Mouse (Mus musculus) kidney, adult 2 months (tissue): ENCODE measurements around the gene Rmdn3. TPM values are rescaled to one million over a fixed set of nuclear protein-coding genes. Genes with fewer than 3 reads are reported as not detected.

Experiments used
- DNase-seq: peaks from one replicate; pipeline ENCODE4 v3.0.0; 2021
- H3K27ac ChIP-seq: fragments of 200-500 bp; 2 replicates; pipeline ENCODE4 v1.5.1; 2012; ENCODE audit warnings: low read depth, low read length, control low read depth, inconsistent platforms; ENCODE audit not compliant: insufficient read depth
- H3K27me3 ChIP-seq: fragments of 200-500 bp; replicated peaks from 2 replicates; pipeline ENCODE4 v1.6.1; 2012; ENCODE audit warnings: mild to moderate bottlenecking, moderate library complexity, low read length, inconsistent platforms; ENCODE audit not compliant: control insufficient read depth, insufficient read depth
- H3K36me3 ChIP-seq: fragments of 200-500 bp; 2 replicates; pipeline ENCODE4 v1.6.1; 2012; ENCODE audit warnings: mild to moderate bottlenecking, moderate library complexity, low read length, inconsistent platforms; ENCODE audit not compliant: control insufficient read depth, insufficient read depth
- H3K4me1 ChIP-seq: fragments of 200-500 bp; 2 replicates; pipeline ENCODE4 v1.6.1; 2011; ENCODE audit warnings: low read length; ENCODE audit not compliant: control insufficient read depth, insufficient read depth
- H3K4me3 ChIP-seq: fragments of 200-500 bp; 2 replicates; pipeline ENCODE4 v1.5.1; 2011; ENCODE audit warnings: mild to moderate bottlenecking, low read depth, low read length, control low read depth; ENCODE audit not compliant: insufficient read depth
- CTCF ChIP-seq: fragments of 200-500 bp; conservative IDR thresholded peaks from 2 replicates; pipeline ENCODE4 v1.5.1; 2011; ENCODE audit warnings: low read depth, mild to moderate bottlenecking, control low read depth, low read length, moderate library complexity, mixed read lengths; ENCODE audit not compliant: insufficient read depth, insufficient read length
- POLR2A ChIP-seq: fragments of 200-500 bp; IDR thresholded peaks from one replicate; pipeline ENCODE4 v1.6.1; 2011; ENCODE audit warnings: low read depth, low read length, control low read depth
- WGBS: fragments of 180-500 bp; shearing (Covaris S2); methylation state at CpG from one replicate; pipeline ENCODE4 v1.1.7; 2018; 5-methylcytosine and 5-hydroxymethylcytosine counted together
- polyA plus RNA-seq: library from polyadenylated mRNA; depleted of rRNA; stranded (reverse); fragments of >200 nt; gene quantifications from 2 replicates; pipeline ENCODE4 v1.2.3, GENCODE M21; 2012

Gene Rmdn3
- polyA plus RNA-seq, 1 experiment: 25.9 TPM

DNA sequence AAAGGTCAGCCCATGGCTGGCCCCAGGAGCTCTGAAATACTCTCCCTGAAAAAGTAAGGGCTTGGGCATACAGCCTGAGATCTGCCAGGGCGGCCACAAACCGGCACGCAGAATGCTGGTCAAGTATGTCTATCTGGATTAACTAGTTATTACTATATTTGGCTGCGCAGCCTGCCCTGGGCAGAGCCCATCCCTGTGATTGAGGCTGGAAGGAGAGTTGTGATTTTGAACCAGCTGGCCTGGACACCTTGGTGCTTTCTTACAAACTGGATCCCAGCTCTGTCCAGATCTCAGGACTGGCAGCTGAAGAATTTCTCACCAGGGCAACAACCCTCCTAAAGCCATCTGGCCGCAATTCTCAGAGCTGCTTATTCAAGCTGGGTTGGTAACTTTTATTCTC is 37.3 kb upstream of the Rmdn3 start:
- peaks cover 1% of the 10 kb centered on the region; the same call in 1 of the 2 replicates for H3K4me1 ChIP-seq
- no peaks in the 10 kb centered on the region for H3K27me3 ChIP-seq
- H3K36me3 ChIP-seq: no peaks in the 10 kb centered on the region
- no peak overlapping the region for H3K4me3 ChIP-seq
- no peak overlapping the region for H3K27ac ChIP-seq
- DNase-seq: no peak
- no peak for TF ChIP-seq POLR2A
- no peak for TF ChIP-seq CTCF
- 82% methylated on average over 5 of the region's 5 CpGs for WGBS

DNA sequence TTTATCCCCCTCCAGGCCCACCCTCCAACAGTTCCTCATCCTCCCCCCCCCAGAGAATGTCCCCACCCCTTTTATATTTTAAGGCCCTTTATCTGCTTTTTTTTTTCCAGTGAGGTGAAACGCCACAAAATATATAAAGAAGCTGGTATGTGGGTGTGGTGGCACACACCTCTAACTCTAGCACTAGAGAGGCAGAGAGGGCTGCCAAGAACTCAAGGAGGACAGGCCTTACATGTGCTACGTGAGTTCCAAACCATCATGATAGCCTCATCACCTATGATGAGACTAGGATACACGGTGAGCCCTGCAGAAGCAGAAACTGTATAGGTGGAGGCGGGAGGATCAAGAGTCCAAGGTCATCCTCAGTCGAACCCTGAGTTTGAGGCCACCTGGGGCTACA is 34.1 kb upstream of the Rmdn3 start:
- H3K27ac ChIP-seq: no peak overlapping the region
- no peak overlapping the region for H3K4me3 ChIP-seq
- no peak for DNase-seq
- peaks cover 3% of the 10 kb centered on the region; the same call in 1 of the 2 replicates for H3K4me1 ChIP-seq
- TF ChIP-seq POLR2A (no peak), CTCF (no peak)
- 79% methylated on average over 5 of the region's 5 CpGs for WGBS
- H3K36me3 ChIP-seq: no peaks in the 10 kb centered on the region
- H3K27me3 ChIP-seq: no peaks in the 10 kb centered on the region

DNA sequence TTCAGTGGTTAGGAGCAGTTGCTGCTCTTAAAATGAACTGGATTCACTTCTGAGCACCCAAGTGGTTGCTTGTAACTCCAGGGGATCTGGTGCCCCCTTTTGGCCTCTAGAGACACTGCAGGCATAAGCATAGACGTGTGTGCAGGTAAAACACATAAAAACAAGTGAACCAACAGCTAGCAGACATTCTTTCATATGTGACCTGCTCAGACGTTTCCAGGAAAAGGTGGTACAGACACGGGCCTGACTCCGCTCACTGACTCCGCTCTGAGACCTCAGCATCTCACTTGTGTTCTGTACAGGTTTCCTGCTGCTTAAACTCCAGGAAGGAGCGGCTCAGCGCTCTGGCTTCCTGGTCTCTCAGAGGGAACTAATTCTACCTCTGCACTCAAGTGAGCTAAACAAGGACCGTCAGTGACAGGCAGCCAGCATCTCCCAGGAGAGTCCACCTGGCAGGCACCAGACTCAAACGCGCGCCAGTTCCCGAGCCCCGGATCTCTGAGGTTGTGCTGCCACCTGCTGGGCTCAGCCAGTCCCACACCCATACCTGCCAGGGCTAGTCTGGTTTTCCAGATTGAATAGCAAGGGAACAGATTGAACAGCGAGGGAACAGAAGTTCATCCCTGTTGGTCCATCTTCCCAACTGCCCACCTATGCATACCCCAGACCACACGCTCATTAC is 32.3 kb upstream of the Rmdn3 start:
- peaks cover 3% of the 10 kb centered on the region; the same call in 1 of the 2 replicates for H3K4me1 ChIP-seq
- H3K27ac ChIP-seq: no peak overlapping the region
- peak overlapping the region; percentile 34; the same call in 1 of the 2 replicates for H3K4me3 ChIP-seq
- TF ChIP-seq POLR2A: no peak
- TF ChIP-seq CTCF: peak; percentile 95
- WGBS: 4% methylated on average over 15 of the region's 15 CpGs
- peak; percentile 86 for DNase-seq
- H3K36me3 ChIP-seq: no peaks in the 10 kb centered on the region
- H3K27me3 ChIP-seq: no peaks in the 10 kb centered on the region

DNA sequence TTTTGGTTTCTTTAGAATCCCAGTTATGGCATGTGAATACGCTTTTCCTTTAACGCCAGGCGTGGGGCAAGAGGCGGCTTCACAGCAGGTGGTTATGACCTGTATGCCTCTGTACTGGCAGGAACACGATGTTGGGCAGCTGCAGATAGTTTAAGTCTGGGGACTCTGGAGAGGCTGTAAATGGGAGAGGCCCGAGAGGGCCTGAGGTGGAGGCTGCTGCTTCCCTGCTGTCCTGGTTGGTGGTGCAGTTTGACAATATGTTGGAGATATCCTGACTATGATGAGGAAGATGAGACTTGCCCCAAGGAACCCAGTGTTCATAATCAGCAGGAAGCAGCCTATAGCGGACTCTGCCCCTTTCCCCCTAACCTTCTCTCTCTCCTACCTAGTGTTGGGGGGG is 26.1 kb upstream of the Rmdn3 start:
- Histone ChIP-seq H3K36me3 (no peaks in the 10 kb centered on the region; the same call in 1 of the 2 replicates), H3K4me1 (no peaks in the 10 kb centered on the region), H3K4me3 (no peak overlapping the region), H3K27me3 (no peaks in the 10 kb centered on the region), H3K27ac (no peak overlapping the region)
- TF ChIP-seq CTCF: no peak
- no peak for TF ChIP-seq POLR2A
- no peak for DNase-seq
- 90% methylated on average over 7 of the region's 7 CpGs for WGBS

DNA sequence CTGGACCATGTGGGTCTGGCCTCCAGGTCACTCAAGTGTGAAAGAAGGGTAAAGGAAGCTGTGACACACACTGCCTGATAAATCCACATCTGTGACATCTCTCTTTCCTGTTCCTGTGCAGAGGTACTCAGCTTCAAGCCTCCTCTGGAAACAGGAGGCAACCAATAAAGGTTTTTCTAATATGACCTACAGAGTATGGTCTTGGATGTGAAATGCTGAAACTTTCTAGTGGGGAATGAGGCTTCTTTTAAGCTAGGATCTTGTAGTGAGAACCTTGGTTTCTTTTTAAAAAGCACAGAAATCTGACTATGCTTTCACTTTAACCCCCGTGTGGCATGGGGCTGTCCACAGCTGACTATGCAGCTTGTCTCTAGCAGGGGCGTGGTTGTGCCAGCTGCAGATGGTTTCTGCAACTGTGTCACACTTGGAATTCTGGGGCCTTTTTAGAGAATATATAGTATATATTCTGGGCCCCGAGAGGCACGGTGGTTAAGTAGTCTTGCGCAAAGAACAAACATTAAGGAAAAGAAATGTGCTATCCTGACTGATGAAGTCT is 20.6 kb upstream of the Rmdn3 start:
- Histone ChIP-seq H3K27me3 (no peaks in the 10 kb centered on the region), H3K27ac (no peak overlapping the region), H3K36me3 (no peaks in the 10 kb centered on the region; the same call in 1 of the 2 replicates), H3K4me3 (no peak overlapping the region), H3K4me1 (no peaks in the 10 kb centered on the region)
- DNase-seq: no peak
- WGBS: 82% methylated on average over 5 of the region's 5 CpGs
- TF ChIP-seq POLR2A: no peak
- TF ChIP-seq CTCF: no peak

DNA sequence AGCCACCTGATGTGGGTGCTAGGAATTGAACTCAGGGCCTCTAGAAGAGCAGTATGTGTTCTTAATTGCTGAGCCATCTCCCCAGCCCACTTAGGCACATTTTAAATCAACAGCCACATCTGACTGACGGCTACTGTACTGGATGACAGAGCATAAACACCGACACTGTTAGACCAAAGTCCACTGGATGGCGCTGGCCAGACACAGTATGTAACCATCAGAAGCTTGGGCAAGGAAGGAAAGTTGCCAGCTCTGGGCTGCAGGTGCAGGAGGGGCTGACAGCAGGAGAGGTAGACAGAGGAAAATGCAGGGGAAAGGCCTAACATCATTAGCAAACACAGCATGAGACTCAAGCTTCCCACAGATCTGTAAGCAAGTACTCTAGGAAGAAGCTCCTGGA is 19.9 kb upstream of the Rmdn3 start:
- no peak overlapping the region for H3K4me3 ChIP-seq
- H3K36me3 ChIP-seq: no peaks in the 10 kb centered on the region; the same call in 1 of the 2 replicates
- H3K27me3 ChIP-seq: no peaks in the 10 kb centered on the region
- DNase-seq: peak; percentile 56
- H3K27ac ChIP-seq: no peak overlapping the region
- no peaks in the 10 kb centered on the region for H3K4me1 ChIP-seq
- TF ChIP-seq POLR2A (no peak), CTCF (peak; percentile 14; the same call in 1 of the 2 replicates)
- 47% methylated on average over 3 of the region's 3 CpGs for WGBS

DNA sequence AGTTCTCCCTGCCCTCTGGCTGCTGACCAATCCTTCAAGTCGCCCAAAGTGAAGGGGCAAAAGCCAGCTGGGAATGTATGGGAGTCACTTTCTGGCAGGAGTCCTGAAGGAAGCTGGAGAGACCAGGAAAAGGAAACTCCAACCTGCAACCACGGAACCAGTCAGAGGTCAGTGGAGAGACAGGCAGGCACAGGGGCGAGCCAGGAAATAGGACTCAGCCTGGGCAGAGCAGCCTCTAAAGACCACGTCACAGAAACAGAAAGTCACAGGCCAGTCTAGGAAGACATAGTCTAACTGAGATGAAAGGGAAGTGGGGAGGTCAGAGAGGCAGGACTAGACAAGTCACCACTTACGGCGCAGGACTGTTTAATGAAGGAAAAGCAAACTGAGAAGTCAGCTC is 18.8 kb upstream of the Rmdn3 start:
- H3K4me1 ChIP-seq: no peaks in the 10 kb centered on the region
- no peaks in the 10 kb centered on the region; the same call in 1 of the 2 replicates for H3K36me3 ChIP-seq
- peak; percentile 54 for DNase-seq
- H3K27me3 ChIP-seq: no peaks in the 10 kb centered on the region
- 70% methylated on average over 6 of the region's 6 CpGs for WGBS
- TF ChIP-seq CTCF: no peak
- TF ChIP-seq POLR2A: no peak
- H3K4me3 ChIP-seq: no peak overlapping the region
- H3K27ac ChIP-seq: 0 out of 2 replicates have a peak overlapping the region, but pooled peaks have one; percentile 26

DNA sequence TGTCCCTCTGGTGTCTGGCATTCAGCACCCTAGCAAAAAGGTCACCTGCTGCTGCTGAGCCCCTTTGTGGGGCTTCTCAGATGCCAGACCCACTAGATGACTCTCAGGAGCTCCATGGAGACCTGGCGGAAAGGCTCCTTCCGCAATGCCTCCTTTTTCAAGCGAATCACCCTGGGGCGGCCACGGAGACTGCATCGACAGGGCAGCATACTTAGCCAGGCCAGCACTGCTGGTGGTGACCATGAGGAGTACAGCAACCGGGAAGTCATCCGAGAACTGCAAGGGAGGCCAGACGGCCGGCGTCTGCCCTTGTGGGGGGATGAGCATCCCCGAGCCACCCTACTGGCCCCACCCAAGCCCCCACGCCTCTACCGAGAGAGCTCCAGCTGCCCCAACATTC is 18.0 kb upstream of the Rmdn3 start:
- H3K27ac ChIP-seq: no peak overlapping the region
- no peaks in the 10 kb centered on the region for H3K27me3 ChIP-seq
- H3K4me3 ChIP-seq: no peak overlapping the region
- TF ChIP-seq CTCF (no peak), POLR2A (no peak)
- no peaks in the 10 kb centered on the region for H3K4me1 ChIP-seq
- no peaks in the 10 kb centered on the region for H3K36me3 ChIP-seq
- 74% methylated on average over 14 of the region's 14 CpGs for WGBS
- DNase-seq: no peak
